Mouse (Mus musculus) stomach, postnatal 0 days (tissue): Measurements from ENCODE around the gene Zfp667.

Experiments used
- CTCF ChIP-seq: IDR thresholded peaks from 2 replicates; pipeline ENCODE4 v1.5.1; 2016; ENCODE audit warnings: antibody characterized with exemption, low read depth, mild to moderate bottlenecking, moderate library complexity
- EP300 ChIP-seq: optimal IDR thresholded peaks from 2 replicates; pipeline ENCODE3; 2016; ENCODE audit warnings: antibody characterized with exemption

DNA sequence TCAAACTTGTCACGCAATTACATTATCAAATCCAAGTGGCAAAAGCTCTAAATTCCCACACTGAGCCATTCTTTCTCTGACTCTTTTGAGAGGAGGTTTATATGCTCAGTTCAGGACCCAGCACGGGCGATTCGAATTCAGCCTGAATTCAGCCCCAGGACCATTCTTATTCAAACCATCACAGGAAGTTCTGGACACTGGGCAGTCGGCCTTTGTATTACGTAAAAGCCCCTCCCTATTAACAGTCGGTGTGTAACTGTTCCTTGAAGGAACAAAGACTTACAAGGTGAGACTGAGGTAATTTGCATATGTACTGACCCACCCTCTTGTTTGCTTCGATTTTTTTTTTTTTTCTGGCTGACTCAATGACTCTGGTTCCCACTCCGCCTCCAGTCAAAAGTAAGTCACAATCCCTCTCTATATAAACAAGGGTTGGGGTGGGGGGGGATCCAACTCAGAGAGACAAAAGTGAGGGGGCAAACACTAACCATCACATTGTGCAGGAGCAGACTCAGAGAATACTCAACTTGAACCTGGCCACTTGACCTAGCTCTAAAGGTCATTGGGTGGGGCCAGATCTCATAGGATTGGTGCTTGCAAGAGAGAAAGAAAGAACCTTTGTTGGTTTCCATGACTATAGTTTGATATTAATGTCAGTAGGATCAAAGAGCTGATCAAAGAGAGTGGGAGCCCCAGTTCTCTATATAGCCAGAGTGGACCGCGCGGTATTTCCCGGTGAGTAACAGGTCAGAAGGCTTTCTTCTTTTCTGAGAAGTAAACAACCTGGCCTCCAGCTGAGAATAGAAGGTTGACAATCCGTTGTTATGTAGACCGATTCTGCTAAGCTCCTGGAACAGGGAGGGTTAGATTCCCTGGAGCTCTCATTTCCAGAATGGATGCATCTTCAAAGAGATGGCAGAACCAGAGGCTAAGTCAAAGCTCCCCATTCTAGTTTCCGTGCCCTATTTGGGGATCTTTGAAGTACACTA lies 27.9 kb upstream of the Zfp667 start:
- no peak for TF ChIP-seq CTCF
- TF ChIP-seq EP300: no peak
